Mouse (Mus musculus) testis, adult 2 months (tissue): ENCODE results near the gene Tmem184b. TPM values are rescaled to one million over a fixed set of nuclear protein-coding genes. Genes with fewer than 3 reads are reported as not detected.
A peak's percentile ranks its signal among the peaks of the same experiment; 100 is the strongest.

Experiments used
- H3K27ac ChIP-seq: fragments of 200-500 bp; 2 replicates; pipeline ENCODE4 v1.5.1; 2012; ENCODE audit warnings: low read depth, low read length; ENCODE audit not compliant: control insufficient read depth, insufficient read depth
- H3K27me3 ChIP-seq: fragments of 200-500 bp; 2 replicates; pipeline ENCODE4 v1.6.1; 2012; ENCODE audit warnings: mild to moderate bottlenecking, low read length, moderate library complexity; ENCODE audit not compliant: control insufficient read depth, insufficient read depth
- H3K36me3 ChIP-seq: fragments of 200-500 bp; 2 replicates; pipeline ENCODE4 v1.6.1; 2012; ENCODE audit warnings: mild to moderate bottlenecking, low read length; ENCODE audit not compliant: control insufficient read depth, insufficient read depth
- H3K4me1 ChIP-seq: fragments of 200-500 bp; 2 replicates; pipeline ENCODE4 v1.6.1; 2012; ENCODE audit warnings: low read length; ENCODE audit not compliant: control insufficient read depth, insufficient read depth
- H3K4me3 ChIP-seq: fragments of 200-500 bp; 2 replicates; pipeline ENCODE4 v1.5.1; 2012; ENCODE audit warnings: low read depth, mild to moderate bottlenecking, low read length, moderate library complexity, mixed read lengths; ENCODE audit not compliant: control insufficient read depth
- CTCF ChIP-seq: fragments of 200-500 bp; IDR thresholded peaks from 2 replicates; pipeline ENCODE4 v1.5.1; 2012; ENCODE audit warnings: low read depth, mild to moderate bottlenecking, inconsistent platforms, low read length, moderate library complexity; ENCODE audit not compliant: control insufficient read depth, insufficient read depth, insufficient replicate concordance
- POLR2A ChIP-seq: fragments of 200-500 bp; IDR thresholded peaks from 2 replicates; pipeline ENCODE4 v1.6.1; 2012; ENCODE audit warnings: low read depth, mild to moderate bottlenecking, inconsistent platforms, low read length, moderate library complexity; ENCODE audit not compliant: control insufficient read depth
- polyA plus RNA-seq: library from polyadenylated mRNA; depleted of rRNA; stranded (reverse); fragments of >200 nt; gene quantifications from 2 replicates; pipeline ENCODE4 v1.2.3, GENCODE M21; 2012

Tmem184b gene
- polyA plus RNA-seq, 1 experiment = 11.8 TPM

DNA sequence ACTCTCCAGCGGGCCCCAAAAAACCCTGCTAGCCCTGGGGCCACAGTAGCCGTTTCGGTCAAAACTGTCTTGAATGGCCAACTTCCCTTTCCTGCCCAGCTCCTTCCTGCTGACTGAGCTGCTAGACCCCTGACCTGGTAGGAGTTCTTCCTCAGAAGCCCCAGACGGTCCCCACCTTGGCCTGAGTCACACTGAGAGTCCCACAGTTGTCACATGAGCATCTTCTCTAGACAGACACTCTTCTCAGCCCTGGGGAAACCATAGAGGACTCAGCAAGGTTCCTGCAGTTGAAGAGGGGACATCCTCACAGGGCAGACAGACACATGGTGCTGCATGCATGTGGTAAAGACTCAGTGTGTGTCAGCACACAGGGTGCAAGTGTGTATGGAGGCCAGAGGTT lies 48.8 kb downstream of the Tmem184b start:
- no peaks in the 10 kb centered on the region for H3K36me3 ChIP-seq
- no peaks in the 10 kb centered on the region for H3K27me3 ChIP-seq
- peaks cover 20% of the 10 kb centered on the region for H3K4me1 ChIP-seq
- H3K4me3 ChIP-seq = no peak overlapping the region
- H3K27ac ChIP-seq = no peak overlapping the region
- TF ChIP-seq CTCF (no peak), POLR2A (no peak)

DNA sequence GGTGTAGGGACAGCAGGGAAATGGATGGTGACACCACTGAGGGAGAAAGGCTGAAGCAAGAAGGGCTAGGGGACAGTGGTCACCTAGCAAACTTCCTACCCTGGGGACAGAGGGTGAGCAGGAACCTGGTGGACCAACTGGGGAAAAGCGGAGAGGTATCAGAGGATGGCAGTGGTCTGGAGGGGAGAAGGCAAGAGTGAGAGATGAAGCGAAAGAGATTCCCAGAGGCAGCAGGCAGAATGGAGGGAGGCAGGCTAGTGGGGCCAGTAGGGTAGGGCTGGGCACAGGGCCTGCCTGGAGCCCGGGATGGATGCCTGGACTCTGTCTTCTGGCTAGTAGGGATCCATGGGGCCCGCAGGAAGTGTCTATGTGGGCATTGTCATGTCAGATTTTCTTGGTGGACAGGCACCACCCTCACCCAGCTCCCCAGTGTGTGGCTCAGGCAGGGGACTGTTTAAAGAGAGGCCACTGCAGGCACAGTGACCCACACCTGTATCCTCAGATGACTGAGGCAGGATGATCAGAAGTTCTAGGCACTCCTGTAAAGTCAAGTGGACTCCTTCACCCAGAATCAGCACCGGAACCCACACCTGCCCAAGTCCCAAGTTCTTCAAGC lies 49.6 kb downstream of the Tmem184b start:
- Histone ChIP-seq H3K4me3 (no peak overlapping the region), H3K27ac (no peak overlapping the region), H3K4me1 (peaks cover 21% of the 10 kb centered on the region), H3K27me3 (no peaks in the 10 kb centered on the region), H3K36me3 (no peaks in the 10 kb centered on the region)
- no peak for TF ChIP-seq CTCF
- TF ChIP-seq POLR2A = no peak

DNA sequence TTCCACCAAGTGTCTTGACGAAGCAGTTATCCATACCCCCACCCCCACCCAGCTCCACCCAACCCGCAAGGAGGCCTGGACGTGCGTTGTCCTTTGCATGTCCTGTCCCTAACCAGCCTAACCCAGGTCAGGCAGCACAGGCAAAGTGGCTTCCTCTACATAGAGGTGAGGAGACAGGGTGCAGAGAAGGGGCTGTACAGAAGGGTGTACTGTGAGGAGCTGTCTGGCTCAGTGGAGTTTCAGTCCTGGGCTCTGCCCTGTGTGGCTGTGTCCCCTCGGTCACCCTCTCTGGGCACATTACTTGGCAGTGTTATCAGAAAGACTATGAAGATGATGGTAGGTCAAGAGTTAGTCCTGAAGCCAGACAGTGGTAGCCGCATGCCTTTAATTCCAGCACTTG lies 50.9 kb downstream of the Tmem184b start:
- Histone ChIP-seq H3K27ac (no peak overlapping the region), H3K4me3 (no peak overlapping the region), H3K36me3 (no peaks in the 10 kb centered on the region), H3K4me1 (peaks cover 23% of the 10 kb centered on the region), H3K27me3 (no peaks in the 10 kb centered on the region)
- TF ChIP-seq CTCF (no peak), POLR2A (no peak)

GRCm38 (mm10) chr15:79351331-79351767 lies 52.0 kb downstream of the Tmem184b start:
- no peak overlapping the region for H3K4me3 ChIP-seq

GRCm38 (mm10) chr15:79350866-79351265 lies 52.5 kb downstream of the Tmem184b start:
- Histone ChIP-seq H3K27me3 (no peaks in the 10 kb centered on the region), H3K4me3 (no peak overlapping the region), H3K36me3 (no peaks in the 10 kb centered on the region), H3K27ac (no peak overlapping the region), H3K4me1 (peaks cover 17% of the 10 kb centered on the region)
- TF ChIP-seq CTCF (no peak), POLR2A (no peak)

More at GRCm38 (mm10) chr15:79351331-79351767, 52.0 kb downstream of the Tmem184b start:
- H3K27ac ChIP-seq = no peak overlapping the region
- H3K27me3 ChIP-seq = no peaks in the 10 kb centered on the region
- peaks cover 17% of the 10 kb centered on the region for H3K4me1 ChIP-seq
- no peak for TF ChIP-seq POLR2A
- TF ChIP-seq CTCF = no peak
- no peaks in the 10 kb centered on the region for H3K36me3 ChIP-seq

- no peak overlapping the region for H3K4me3 ChIP-seq
- no peak overlapping the region for H3K27ac ChIP-seq
- TF ChIP-seq CTCF (no peak), POLR2A (no peak)
- peaks cover 17% of the 10 kb centered on the region for H3K4me1 ChIP-seq
- no peaks in the 10 kb centered on the region for H3K27me3 ChIP-seq
- no peaks in the 10 kb centered on the region for H3K36me3 ChIP-seq
Measured at GRCm38 (mm10) chr15:79348651-79349050, 54.7 kb downstream of the Tmem184b start.

DNA sequence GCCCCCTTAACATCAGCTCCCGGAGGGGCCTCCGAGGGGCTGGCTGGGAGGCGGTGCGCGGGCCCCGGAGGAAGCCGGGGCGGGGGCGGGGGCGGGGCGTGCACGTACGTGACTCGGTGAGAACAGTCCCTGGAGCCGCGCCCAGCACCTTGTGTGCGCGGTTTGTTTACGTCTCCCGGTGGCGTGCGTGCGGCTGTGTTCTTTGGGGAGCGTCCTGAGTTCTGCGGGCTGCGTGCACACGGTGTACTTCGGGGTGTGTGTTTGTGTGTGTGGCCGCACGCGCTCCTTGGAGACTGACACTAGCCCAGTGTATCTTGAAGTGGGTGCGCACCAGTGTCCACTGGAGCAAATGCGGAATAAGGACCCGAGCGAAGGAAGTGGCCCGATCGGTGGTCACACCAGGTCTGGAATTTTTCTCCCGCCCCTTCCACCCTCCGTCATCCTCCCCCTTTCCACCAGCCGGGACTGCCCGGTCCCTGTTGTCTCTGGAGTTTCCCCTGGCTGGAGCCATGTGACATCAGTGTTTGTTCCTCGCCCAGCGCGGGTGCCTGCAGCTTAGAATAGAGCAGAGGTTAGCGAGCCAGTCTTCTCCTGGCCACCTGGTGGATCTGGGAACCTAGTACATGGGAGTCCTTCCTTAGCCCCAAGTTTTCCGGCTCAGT lies 55.4 kb downstream of the Tmem184b start:
- no peaks in the 10 kb centered on the region for H3K27me3 ChIP-seq

More for the DNA sequence above, 55.4 kb downstream of the Tmem184b start:
- TF ChIP-seq CTCF (no peak), POLR2A (no peak)
- Histone ChIP-seq H3K27ac (no peak overlapping the region), H3K4me1 (peaks cover 17% of the 10 kb centered on the region), H3K4me3 (peak overlapping the region; percentile 84), H3K36me3 (no peaks in the 10 kb centered on the region)
